Mouse (Mus musculus) urinary bladder, postnatal 10 days (tissue): ENCODE measurements at regions not wholly inside any gene's neighbourhood (a gene's known extent, or its start where the extent isn't known, plus 50 kb on each side); places are given as distances from the start of the nearest gene placed in this dataset.

Experiments used
- DNase-seq: peaks from one replicate; pipeline ENCODE4 v3.0.0; 2022; ENCODE audit warnings: low spot score

GRCm38 (mm10) chr1:128724433-128725091, 132.5 kb upstream of the Cxcr4 start:
- no peak for DNase-seq

DNA sequence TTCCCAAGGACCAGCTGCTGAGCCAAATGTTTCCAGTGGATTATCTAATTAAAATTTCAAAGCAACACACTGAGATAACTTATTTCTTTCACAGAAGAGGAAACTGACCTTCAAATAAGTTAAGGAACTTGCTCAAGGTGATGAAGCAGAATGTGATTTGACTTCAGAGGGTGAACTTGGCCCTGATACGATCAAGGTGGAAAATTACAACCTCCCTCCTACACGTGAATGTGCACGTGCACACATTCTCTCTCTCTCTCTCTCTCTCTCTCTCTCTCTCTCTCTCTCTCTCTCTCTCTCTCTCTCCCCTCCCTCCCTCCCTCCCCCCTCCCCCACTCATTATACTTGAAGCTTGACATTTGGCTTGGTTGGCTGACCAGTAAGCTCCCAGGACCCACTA, 131.8 kb upstream of the Cxcr4 start:
- DNase-seq = no peak

- no peak for DNase-seq
Observed at GRCm38 (mm10) chr1:128722061-128722471, 130.0 kb upstream of the Cxcr4 start.

DNA sequence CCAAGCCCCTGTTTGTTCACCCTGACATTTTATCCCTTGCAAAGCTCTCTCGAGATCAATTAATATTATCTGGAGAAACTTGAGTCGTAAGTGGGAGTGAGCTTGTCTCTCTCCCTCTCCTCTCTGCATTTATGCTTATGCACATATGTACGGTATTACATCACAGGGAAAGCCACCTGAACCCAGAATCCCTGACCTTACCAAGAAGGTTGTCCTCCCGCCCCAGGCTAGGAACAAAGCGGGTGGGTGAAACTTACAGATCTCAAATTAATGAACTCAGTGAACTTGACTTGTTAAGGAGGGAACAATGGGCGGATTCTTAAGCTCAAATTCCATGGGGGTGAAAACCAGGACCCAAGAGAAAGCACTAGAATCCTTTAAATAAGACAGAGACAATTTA, 122.8 kb upstream of the Cxcr4 start:
- no peak for DNase-seq

- DNase-seq = no peak
Observed at GRCm38 (mm10) chr1:128712876-128713275, 120.8 kb upstream of the Cxcr4 start.

GRCm38 (mm10) chr1:128711121-128711520, 119.0 kb upstream of the Cxcr4 start:
- no peak for DNase-seq

DNA sequence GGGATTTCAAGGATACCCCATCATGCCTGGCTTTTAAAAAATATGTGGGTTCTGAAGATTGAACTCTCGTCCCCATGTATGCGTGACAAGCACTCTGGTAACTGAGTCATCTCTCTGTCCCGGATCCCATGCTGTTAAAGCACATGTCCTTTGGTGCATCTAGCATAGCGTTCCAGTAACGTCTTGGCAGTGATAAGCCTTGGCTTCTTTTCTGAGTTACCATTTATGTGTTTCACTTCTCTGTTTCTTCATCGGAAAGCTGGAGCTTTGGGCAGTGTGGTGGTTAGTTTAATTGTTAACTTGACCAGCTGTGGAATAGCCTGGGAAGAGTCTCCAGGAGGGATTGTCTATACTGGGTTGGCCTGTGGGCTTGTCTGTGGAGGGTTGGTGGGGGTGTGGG, 115.7 kb upstream of the Cxcr4 start:
- DNase-seq = no peak

DNA sequence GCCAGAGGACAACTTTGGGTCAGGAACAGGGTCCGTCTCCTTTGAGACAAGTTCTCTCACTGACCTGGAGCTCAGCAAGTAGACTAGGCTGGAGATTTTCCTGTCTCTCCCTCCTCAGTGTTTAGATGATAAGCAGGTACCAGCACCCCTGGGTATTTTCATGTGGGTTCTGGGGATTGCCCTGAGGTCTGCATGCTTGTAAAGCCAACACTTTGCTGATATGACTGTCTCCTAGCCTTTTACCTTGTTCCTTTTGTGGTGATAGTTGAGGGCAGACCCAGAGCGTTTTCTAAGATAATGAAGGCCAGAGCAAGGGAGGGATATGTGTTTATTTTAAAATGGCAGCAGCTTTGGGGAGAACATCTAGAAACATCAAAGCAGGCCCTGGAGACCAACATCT, 114.1 kb upstream of the Cxcr4 start:
- no peak for DNase-seq

GRCm38 (mm10) chr1:128705071-128705503, 113.0 kb upstream of the Cxcr4 start:
- no peak for DNase-seq

- no peak for DNase-seq
Observed at GRCm38 (mm10) chr1:128701326-128701725, 109.2 kb upstream of the Cxcr4 start.

DNA sequence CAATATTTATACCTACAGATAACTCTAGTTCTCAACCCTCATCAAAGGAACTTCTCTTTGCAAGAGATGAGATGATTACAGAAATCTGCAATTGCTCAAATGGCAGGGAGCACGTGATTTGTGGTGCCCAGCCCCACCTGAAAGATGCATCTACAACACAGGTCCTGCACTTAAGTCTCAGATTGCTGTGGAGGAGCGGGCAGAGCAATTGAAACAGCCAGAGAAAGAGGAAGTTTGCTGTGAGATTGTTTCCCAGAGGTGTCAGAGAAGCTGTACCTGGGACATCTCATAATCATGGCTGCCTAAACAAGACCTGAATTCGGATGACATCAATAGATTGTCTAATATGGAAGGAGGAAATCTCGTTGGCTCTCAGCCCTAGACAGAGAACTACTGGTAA, 105.9 kb upstream of the Cxcr4 start:
- no peak for DNase-seq

DNA sequence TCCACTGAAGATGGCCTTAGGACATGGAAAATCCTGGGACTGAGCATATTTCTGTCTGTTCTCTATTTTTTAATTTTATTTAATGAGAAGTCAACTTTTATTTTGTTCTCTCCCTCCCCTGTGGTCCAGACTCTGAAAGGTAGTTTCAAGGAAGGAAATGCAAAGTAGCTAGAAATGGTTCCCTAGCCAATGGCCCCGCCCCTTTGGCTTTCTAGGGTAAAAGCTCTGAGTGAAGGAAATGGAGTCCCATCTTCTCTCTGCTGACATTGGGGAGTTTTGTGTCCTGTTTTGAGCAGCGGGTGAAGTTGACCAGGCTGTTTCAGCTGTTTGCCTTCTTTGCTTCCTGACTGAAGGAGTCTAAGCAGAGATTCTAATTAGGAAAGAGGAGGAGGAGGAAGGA, 103.8 kb upstream of the Cxcr4 start:
- no peak for DNase-seq

DNA sequence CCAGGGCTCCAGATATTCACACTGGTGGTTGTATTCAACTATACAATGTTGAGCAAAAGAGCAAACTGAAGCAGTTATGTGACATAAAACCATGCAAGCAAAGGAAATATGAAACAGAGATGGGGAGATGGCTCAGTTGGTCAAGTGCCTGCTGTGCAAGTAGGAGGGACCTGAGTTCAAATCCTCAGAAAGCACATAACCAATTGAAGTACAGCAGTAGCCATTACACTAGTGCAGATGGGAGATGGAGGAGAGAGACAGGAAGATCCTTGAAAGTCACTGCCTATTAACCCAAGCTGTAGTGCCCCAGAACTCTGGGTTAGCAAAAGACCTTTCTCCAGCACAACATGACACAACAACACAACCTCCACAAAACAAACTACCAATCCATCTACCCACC, 100.7 kb upstream of the Cxcr4 start:
- DNase-seq = no peak

- DNase-seq = no peak
Observed at GRCm38 (mm10) chr1:128692313-128692712, 100.2 kb upstream of the Cxcr4 start.

DNA sequence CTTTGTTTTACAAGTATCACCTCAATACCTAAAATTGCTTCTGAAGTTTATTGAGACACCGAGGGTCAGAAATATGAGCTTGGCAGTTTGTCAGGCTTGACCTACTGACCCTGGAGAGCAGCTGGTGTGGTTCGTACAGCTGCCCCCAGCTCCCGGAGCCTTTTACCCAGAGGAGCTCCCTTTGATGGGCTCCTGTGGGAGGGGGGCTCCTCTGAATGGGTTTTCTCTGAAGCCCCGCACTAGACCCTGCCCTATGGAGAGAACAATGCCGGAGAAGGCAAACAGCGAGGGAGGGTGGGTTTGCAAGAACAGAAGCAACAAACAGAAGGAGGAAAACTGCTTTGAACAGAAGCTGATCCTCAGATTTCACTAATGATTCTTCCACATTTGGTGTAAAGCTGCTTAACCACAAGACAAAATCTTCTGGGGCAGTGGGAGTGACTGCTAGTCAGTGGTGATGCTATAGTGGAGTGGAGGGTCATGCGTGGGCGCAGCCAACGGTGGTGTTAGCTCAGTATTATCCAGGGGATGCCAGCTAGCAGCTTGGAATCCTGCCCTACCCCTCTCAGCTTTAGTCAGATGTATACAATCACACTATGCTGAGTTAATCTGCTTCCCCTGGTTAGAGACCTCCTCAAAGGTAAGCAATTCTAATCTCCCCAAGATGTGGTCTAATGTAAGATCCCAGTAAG, 95.3 kb upstream of the Cxcr4 start:
- no peak for DNase-seq

DNA sequence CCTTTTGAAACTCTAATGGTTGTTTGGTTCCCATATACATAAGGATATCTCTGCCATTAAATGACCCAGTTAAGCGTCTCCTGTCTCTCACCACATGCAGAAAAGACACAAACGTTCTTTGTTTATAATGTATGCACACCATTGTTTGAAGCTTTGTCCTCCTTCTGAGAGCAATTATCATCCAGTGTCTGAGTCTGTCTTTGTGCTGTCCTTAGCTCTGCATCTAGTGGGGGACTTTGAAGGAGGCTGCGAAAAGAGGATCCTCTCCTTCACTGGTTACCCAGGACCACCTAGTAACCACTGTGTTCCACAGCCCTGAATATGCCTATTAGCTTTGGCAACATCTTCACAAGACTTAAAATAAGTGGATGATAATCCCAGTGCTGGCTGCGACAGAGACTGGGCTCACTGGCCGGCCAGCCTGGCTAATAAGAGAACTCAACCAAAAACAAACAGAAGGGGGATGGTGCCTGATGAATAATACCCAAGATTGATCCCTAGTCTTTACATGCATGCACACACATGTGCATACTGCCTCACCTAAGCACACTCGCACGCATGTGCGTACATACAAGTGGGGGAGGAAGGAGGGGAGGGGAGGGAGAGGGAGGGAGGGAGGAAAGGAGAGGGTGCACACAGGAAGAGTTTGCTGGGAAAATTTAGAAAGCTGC, 93.5 kb upstream of the Cxcr4 start:
- DNase-seq = no peak

- DNase-seq = no peak
Observed at GRCm38 (mm10) chr1:128682942-128683341, 90.8 kb upstream of the Cxcr4 start.

DNA sequence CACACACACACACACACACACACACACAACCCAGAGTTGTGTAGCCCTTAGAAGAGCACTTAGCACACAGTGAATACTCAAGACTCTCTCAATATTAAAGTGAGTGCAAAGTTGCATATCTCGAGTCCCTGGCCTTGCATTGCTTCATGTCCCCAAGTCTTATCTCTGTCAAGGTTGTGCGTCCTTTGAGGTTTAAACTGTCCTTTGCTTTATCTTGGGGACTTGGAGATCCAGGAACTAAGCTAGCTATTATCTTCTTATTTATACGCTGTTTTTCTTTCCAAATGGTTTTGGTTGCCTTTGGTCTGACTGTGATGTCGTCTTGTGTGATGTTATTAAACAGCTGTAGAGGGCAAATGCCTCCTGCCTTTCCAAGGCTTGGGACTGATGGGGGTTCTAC, 89.2 kb upstream of the Cxcr4 start:
- no peak for DNase-seq

- DNase-seq = no peak
Observed at GRCm38 (mm10) chr1:128680538-128680937, 88.4 kb upstream of the Cxcr4 start.

GRCm38 (mm10) chr1:128680012-128680411, 87.9 kb upstream of the Cxcr4 start:
- DNase-seq = no peak

- DNase-seq = no peak
Observed at GRCm38 (mm10) chr1:128679005-128679980, 87.2 kb upstream of the Cxcr4 start.

DNA sequence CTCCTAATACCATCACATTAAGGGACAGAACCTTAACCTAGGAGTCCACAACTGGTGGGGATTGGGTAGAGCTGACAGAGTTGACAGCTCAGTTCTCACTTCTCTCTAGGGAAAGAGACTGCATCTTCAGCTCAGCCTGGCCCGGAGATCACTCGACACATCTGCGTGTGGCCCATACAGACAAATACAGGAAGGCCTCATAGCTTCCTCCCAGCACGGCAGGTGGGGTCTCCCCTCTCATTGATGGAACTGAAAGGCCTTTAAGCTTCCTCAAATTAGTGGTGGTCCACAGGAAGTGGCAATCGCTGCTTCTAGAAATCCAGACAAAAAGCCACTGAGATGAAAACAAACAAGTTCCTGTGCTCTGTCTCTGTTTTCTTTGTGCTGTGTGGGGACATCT, 83.4 kb upstream of the Cxcr4 start:
- DNase-seq = no peak
